Mouse (Mus musculus) lung, embryonic 16.5 days (tissue): ENCODE data around the gene Smpx. TPM values are rescaled to one million over a fixed set of nuclear protein-coding genes. Genes with fewer than 3 reads are reported as not detected.

Experiments
- ATAC-seq: fragments of 200-750 bp; cut with Nextera tagmentation; 2 replicates; pipeline ENCODE4 v1.8.0; 2017; ENCODE audit warnings: low read depth, mild to moderate bottlenecking, moderate library complexity
- H3K27ac ChIP-seq: fragments of 300-500 bp; sonication (generic); 2 replicates; pipeline ENCODE4 v1.5.1; 2014; ENCODE audit warnings: mild to moderate bottlenecking, control low read depth, low read length
- H3K27me3 ChIP-seq: fragments of 300-500 bp; sonication (generic); 2 replicates; pipeline ENCODE4 v1.6.1; 2014; ENCODE audit warnings: low read depth, low read length, mixed read lengths; ENCODE audit not compliant: control insufficient read depth, insufficient read depth
- H3K36me3 ChIP-seq: fragments of 300-500 bp; sonication (generic); 2 replicates; pipeline ENCODE4 v1.6.1; 2014; ENCODE audit warnings: low read length; ENCODE audit not compliant: control insufficient read depth, insufficient read depth
- H3K4me1 ChIP-seq: fragments of 300-500 bp; sonication (generic); replicated peaks from 2 replicates; pipeline ENCODE4 v1.6.1; 2014; ENCODE audit warnings: low read length, mixed read lengths; ENCODE audit not compliant: control insufficient read depth, insufficient read depth
- H3K4me2 ChIP-seq: fragments of 300-500 bp; sonication (generic); 2 replicates; pipeline ENCODE4 v1.6.1; 2014; ENCODE audit warnings: low read depth, low read length, control low read depth
- H3K4me3 ChIP-seq: fragments of 300-500 bp; sonication (generic); 2 replicates; pipeline ENCODE4 v1.5.1; 2014; ENCODE audit warnings: mild to moderate bottlenecking, low read length, control low read depth
- H3K9ac ChIP-seq: fragments of 300-500 bp; sonication (generic); 2 replicates; pipeline ENCODE4 v1.6.1; 2014; ENCODE audit warnings: low read length, control low read depth
- H3K9me3 ChIP-seq: fragments of 300-500 bp; sonication (generic); 2 replicates; pipeline ENCODE4 v1.6.1; 2016; ENCODE audit warnings: low read length; ENCODE audit not compliant: control insufficient read depth
- WGBS: fragments of 180-500 bp; shearing (Covaris S2); extraction: QIAGEN DNeasy Blood & Tissue Kit; methylation state at CpG from one replicate; pipeline ENCODE4 v1.1.7; 2014; 5-methylcytosine and 5-hydroxymethylcytosine counted together
- polyA plus RNA-seq: library from polyadenylated mRNA; unstranded; fragments of >200 nt; fragmentation: Nextera tagmentation; extraction: Ambion mirVana; gene quantifications from 2 replicates; pipeline ENCODE4 v1.2.1, GENCODE M21; 2015

Gene Smpx
- polyA plus RNA-seq, 1 experiment from 2014 or later = 48.1 TPM

- Histone ChIP-seq H3K27me3 (no peaks in the 10 kb centered on the region), H3K9me3 (no peaks in the 10 kb centered on the region), H3K27ac (no peak overlapping the region), H3K4me2 (no peak overlapping the region), H3K36me3 (no peaks in the 10 kb centered on the region), H3K9ac (no peak overlapping the region), H3K4me1 (no peaks in the 10 kb centered on the region), H3K4me3 (no peak overlapping the region)
- ATAC-seq = no peak
- WGBS = 91% methylated on average over 2 of the region's 2 CpGs
These were observed 103.0 kb downstream of the Smpx start for GRCm38 (mm10) chrX:157801669-157802068.

Other genes with a start within 250 kb of the Smpx start
- gene Sms, start 206.6 kb upstream of the Smpx start, polyA plus RNA-seq = 66.2 and 71.0 TPM in 2 replicates
- 4.8 and 6.2 TPM in 2 replicates for gene Yy2, start 129.9 kb upstream of the Smpx start, polyA plus RNA-seq
- 18.9 and 22.8 TPM in 2 replicates for gene Mbtps2, start 100.2 kb upstream of the Smpx start, polyA plus RNA-seq
- 0.67 and 0.88 TPM in 2 replicates for gene Klhl34, start 119.5 kb downstream of the Smpx start, polyA plus RNA-seq